Mouse (Mus musculus) embryonic facial prominence, embryonic 12.5 days (tissue): ENCODE measurements around the gene Anapc10. TPM values are rescaled to one million over a fixed set of nuclear protein-coding genes. Genes with fewer than 3 reads are reported as not detected.

Source experiments
- polyA plus RNA-seq: library from polyadenylated mRNA; unstranded; fragments of >200 nt; fragmentation: Nextera tagmentation; extraction: Ambion mirVana; gene quantifications from 2 replicates; pipeline ENCODE4 v1.2.1, GENCODE M21; 2016

Anapc10 gene
- polyA plus RNA-seq, 1 experiment from 2014 or later, result 38.5 TPM

Other genes starting within 250 kb of the Anapc10 start
- 16.2 and 16.9 TPM in 2 replicates for gene Otud4, start 72.2 kb upstream of the Anapc10 start, polyA plus RNA-seq
- 104 and 120 TPM in 2 replicates for gene Abce1, start 80 bp upstream of the Anapc10 start, polyA plus RNA-seq